Mouse (Mus musculus): ENCODE data around the gene Uqcrc1. TPM values are rescaled to one million over a fixed set of nuclear protein-coding genes. Genes with fewer than 3 reads are reported as not detected.

Uqcrc1 gene
- 108 TPM for polyA plus RNA-seq (2014; fragmentation: Illumina TruSeq; extraction: RNeasy Lipid Tissue Mini Kit (QIAGEN cat#74804); ENCODE audit: low read depth, low replicate concordance)

GRCm38 (mm10) chr9:108936418-108937364, at the start of gene Uqcrc1:
Uqcrc1 (plus strand) TSS chr9:108936633.

DNA sequence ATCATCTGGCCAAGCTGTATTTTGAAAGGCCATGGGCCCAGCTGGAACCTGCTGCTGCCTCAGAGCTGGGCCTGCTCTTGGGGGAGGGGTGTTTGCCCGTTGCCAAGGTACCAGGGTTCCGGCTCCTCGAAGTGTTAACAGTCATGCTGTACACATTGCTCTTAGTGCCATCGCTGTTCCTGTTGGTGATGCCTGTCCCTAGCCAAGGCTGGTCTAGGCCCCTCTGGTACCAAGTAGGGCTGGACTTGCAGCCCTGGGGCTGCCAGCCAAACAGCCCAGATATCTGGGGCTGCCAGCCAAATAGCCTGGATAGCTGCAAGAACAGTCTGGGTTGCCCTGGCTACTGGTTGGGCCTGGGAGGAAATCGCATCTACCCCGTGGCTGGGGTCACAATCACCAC, 21.9 kb upstream of the Uqcrc1 start, which contains the start of gene Tmem89:
Gene Tmem89, plus strand, starts transcription at position 129 of the 400 bp plus-strand sequence.

GRCm38 (mm10) chr9:108953081-108953636, 16.7 kb downstream of the Uqcrc1 start, which contains the start of gene Col7a1:
Col7a1 (plus strand) TSS chr9:108953586.

DNA sequence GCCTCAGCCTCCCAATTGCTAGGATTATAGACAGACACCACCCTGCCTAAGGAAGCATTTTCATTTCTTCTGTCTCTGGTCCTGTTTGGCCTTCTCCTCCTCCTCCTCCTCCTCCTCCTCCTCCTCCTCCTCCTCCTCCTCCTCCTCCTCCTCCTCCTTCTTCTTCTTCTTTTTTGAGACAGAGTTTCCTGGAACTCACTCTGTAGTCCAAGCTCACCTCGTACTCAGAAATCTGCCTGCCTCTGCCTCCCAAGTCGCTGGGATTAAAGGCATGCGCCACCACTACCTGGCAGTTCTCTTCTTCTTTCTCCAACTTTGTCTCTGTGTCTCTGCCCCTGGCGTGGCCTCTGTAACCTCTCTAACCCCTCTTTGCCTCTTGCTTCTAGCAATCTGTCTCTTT, 49.3 kb downstream of the Uqcrc1 start, which contains the start of gene Ucn2:
Gene Ucn2, plus strand, starts transcription at position 301 of the 400 bp plus-strand sequence.

DNA sequence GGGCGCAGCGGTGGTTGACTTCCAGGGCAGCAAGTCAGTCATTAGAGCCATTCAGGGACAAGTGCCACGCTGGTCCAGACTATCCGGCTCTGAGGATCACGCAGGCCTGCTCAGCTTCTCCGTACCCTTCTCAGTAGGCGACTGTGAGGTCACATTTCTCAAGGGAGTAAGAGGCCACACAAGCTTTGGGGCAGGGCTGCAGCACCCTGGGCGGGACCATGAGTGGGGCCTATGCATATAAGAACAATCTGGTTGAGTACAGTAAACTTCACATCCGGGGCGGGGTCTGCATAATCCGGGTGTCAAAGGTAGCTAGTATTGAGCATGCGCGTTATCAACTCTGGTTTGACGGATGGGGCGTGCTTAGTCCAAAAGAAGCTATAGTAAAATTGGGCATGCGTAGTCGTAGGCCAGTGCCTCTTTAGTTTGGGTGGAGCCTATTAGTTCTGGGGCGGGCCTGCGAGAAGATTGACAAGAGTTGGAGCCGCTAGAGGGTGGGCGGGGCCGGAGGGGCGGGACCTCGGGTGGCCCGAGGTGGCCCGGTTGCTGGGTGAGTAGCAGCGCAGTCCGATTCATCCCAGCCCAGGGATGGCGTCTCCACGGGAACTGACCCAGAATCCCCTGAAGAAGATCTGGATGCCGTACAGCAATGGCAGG, 55.1 kb downstream of the Uqcrc1 start, which contains the start of gene Pfkfb4:
Gene Pfkfb4, plus strand, starts transcription at position 351 of the 657 bp plus-strand sequence.

Other genes starting within 250 kb of the Uqcrc1 start
- 110 TPM for gene Prkar2a, start 247.3 kb upstream of the Uqcrc1 start, polyA plus RNA-seq (2014; fragmentation: Illumina TruSeq; extraction: RNeasy Lipid Tissue Mini Kit (QIAGEN cat#74804); ENCODE audit: low read depth, low replicate concordance)
- 123 TPM for gene Ip6k2, start 152.8 kb upstream of the Uqcrc1 start, polyA plus RNA-seq (2014; fragmentation: Illumina TruSeq; extraction: RNeasy Lipid Tissue Mini Kit (QIAGEN cat#74804); ENCODE audit: low read depth, low replicate concordance)
- 0.16 TPM for gene Nckipsd, start 128.3 kb upstream of the Uqcrc1 start, polyA plus RNA-seq (2014; fragmentation: Illumina TruSeq; extraction: RNeasy Lipid Tissue Mini Kit (QIAGEN cat#74804); ENCODE audit: low read depth, low replicate concordance)
- not detected for gene Celsr3, start 110.3 kb upstream of the Uqcrc1 start, polyA plus RNA-seq (2014; fragmentation: Illumina TruSeq; extraction: RNeasy Lipid Tissue Mini Kit (QIAGEN cat#74804); ENCODE audit: low read depth, low replicate concordance)
- gene Slc26a6, start 83.3 kb upstream of the Uqcrc1 start, polyA plus RNA-seq (2014; fragmentation: Illumina TruSeq; extraction: RNeasy Lipid Tissue Mini Kit (QIAGEN cat#74804); ENCODE audit: low read depth, low replicate concordance): 0.40 TPM
- gene Tmem89, start 22.0 kb upstream of the Uqcrc1 start, polyA plus RNA-seq (2014; fragmentation: Illumina TruSeq; extraction: RNeasy Lipid Tissue Mini Kit (QIAGEN cat#74804); ENCODE audit: low read depth, low replicate concordance): not detected
- gene Col7a1, start 17.0 kb downstream of the Uqcrc1 start, polyA plus RNA-seq (2014; fragmentation: Illumina TruSeq; extraction: RNeasy Lipid Tissue Mini Kit (QIAGEN cat#74804); ENCODE audit: low read depth, low replicate concordance): not detected
- not detected for gene Ucn2, start 49.4 kb downstream of the Uqcrc1 start, polyA plus RNA-seq (2014; fragmentation: Illumina TruSeq; extraction: RNeasy Lipid Tissue Mini Kit (QIAGEN cat#74804); ENCODE audit: low read depth, low replicate concordance)
- gene Pfkfb4, start 55.1 kb downstream of the Uqcrc1 start, polyA plus RNA-seq (2014; fragmentation: Illumina TruSeq; extraction: RNeasy Lipid Tissue Mini Kit (QIAGEN cat#74804); ENCODE audit: low read depth, low replicate concordance): 0.12 TPM
- gene Shisa5, start 101.9 kb downstream of the Uqcrc1 start, polyA plus RNA-seq (2014; fragmentation: Illumina TruSeq; extraction: RNeasy Lipid Tissue Mini Kit (QIAGEN cat#74804); ENCODE audit: low read depth, low replicate concordance): 22.6 TPM
- not detected for gene Trex1, start 123.1 kb downstream of the Uqcrc1 start, polyA plus RNA-seq (2014; fragmentation: Illumina TruSeq; extraction: RNeasy Lipid Tissue Mini Kit (QIAGEN cat#74804); ENCODE audit: low read depth, low replicate concordance)
- gene Atrip, start 137.5 kb downstream of the Uqcrc1 start, polyA plus RNA-seq (2014; fragmentation: Illumina TruSeq; extraction: RNeasy Lipid Tissue Mini Kit (QIAGEN cat#74804); ENCODE audit: low read depth, low replicate concordance): 5.9 TPM
- gene Ccdc51, start 145.9 kb downstream of the Uqcrc1 start, polyA plus RNA-seq (2014; fragmentation: Illumina TruSeq; extraction: RNeasy Lipid Tissue Mini Kit (QIAGEN cat#74804); ENCODE audit: low read depth, low replicate concordance): 2.2 TPM
- gene Tma7, start 146.0 kb downstream of the Uqcrc1 start, polyA plus RNA-seq (2014; fragmentation: Illumina TruSeq; extraction: RNeasy Lipid Tissue Mini Kit (QIAGEN cat#74804); ENCODE audit: low read depth, low replicate concordance): 539 TPM
- 1.0 TPM for gene Plxnb1, start 158.8 kb downstream of the Uqcrc1 start, polyA plus RNA-seq (2014; fragmentation: Illumina TruSeq; extraction: RNeasy Lipid Tissue Mini Kit (QIAGEN cat#74804); ENCODE audit: low read depth, low replicate concordance)
- not detected for gene Fbxw21, start 225.4 kb downstream of the Uqcrc1 start, polyA plus RNA-seq (2014; fragmentation: Illumina TruSeq; extraction: RNeasy Lipid Tissue Mini Kit (QIAGEN cat#74804); ENCODE audit: low read depth, low replicate concordance)

Data from kidney, adult 10 weeks (tissue).